Mouse (Mus musculus) myocyte (in vitro differentiated cells): ENCODE measurements around the gene Fut2. TPM values are rescaled to one million over a fixed set of nuclear protein-coding genes. Genes with fewer than 3 reads are reported as not detected.
A peak's percentile ranks its signal among the peaks of the same experiment; 100 is the strongest.

Experiments
- H3K27me3 ChIP-seq: one replicate; pipeline ENCODE4 v1.6.1; 2011; ENCODE audit not compliant: control insufficient read depth, insufficient read depth, insufficient read length
- H3K36me3 ChIP-seq: one replicate; pipeline ENCODE4 v1.6.1; 2011; ENCODE audit not compliant: control insufficient read depth, insufficient read depth
- H3K4me2 ChIP-seq: one replicate; pipeline ENCODE4 v1.6.1; 2011; ENCODE audit warnings: low read depth, control low read depth
- H3K4me3 ChIP-seq: one replicate; pipeline ENCODE4 v1.5.1; 2011; ENCODE audit warnings: mild to moderate bottlenecking, control low read depth, moderate library complexity
- H3K79me2 ChIP-seq: one replicate; pipeline ENCODE4 v1.6.1; 2011; ENCODE audit not compliant: control insufficient read depth, insufficient read depth
- H3ac ChIP-seq: one replicate; pipeline ENCODE4 v1.6.1; 2011; ENCODE audit not compliant: control insufficient read depth, insufficient read length
- CEBPB ChIP-seq: IDR thresholded peaks from 2 replicates; pipeline ENCODE4 v1.6.1; 2011; ENCODE audit warnings: mild to moderate bottlenecking, moderate library complexity; ENCODE audit not compliant: poor library complexity, insufficient read depth, severe bottlenecking
- E2F4 ChIP-seq: IDR thresholded peaks from one replicate; pipeline ENCODE4 v1.6.1; 2011; ENCODE audit warnings: mild to moderate bottlenecking, control low read depth, moderate library complexity; ENCODE audit not compliant: insufficient read depth
- MAX ChIP-seq: IDR thresholded peaks from one replicate; pipeline ENCODE4 v1.6.1; 2011; ENCODE audit warnings: low read depth, mild to moderate bottlenecking, control low read depth
- MYOD1 ChIP-seq, 3 experiments: IDR thresholded peaks; one replicate each; pipeline ENCODE4 v1.6.1; 2011; ENCODE audit warnings: control low read depth in 2 of 3, low read depth in 2 of 3, mild to moderate bottlenecking in 2 of 3, moderate library complexity in 1 of 3; ENCODE audit not compliant: insufficient read length in 2 of 3, control insufficient read depth in 1 of 3
- MYOG ChIP-seq, 3 experiments: IDR thresholded peaks; one replicate each; pipeline ENCODE4 v1.6.1; 2011; ENCODE audit warnings: control low read depth in 2 of 3, low read depth in 2 of 3, mild to moderate bottlenecking in 2 of 3; ENCODE audit not compliant: insufficient read length in 2 of 3, control insufficient read depth in 1 of 3, insufficient read depth in 1 of 3
- POLR2A ChIP-seq: IDR thresholded peaks from one replicate; pipeline ENCODE4 v1.6.1; 2011; ENCODE audit warnings: low read depth, mild to moderate bottlenecking, control low read depth, moderate library complexity; ENCODE audit not compliant: insufficient read length
- POLR2AphosphoS2 ChIP-seq: IDR thresholded peaks from one replicate; pipeline ENCODE4 v1.6.1; 2011; ENCODE audit warnings: low read depth, control low read depth; ENCODE audit not compliant: insufficient read length
- REST ChIP-seq: IDR thresholded peaks from one replicate; pipeline ENCODE4 v1.6.1; 2011; ENCODE audit warnings: mild to moderate bottlenecking, control low read depth, moderate library complexity; ENCODE audit not compliant: insufficient read depth, insufficient read length
- SRF ChIP-seq: IDR thresholded peaks from one replicate; pipeline ENCODE4 v1.6.1; 2011; ENCODE audit warnings: low read depth; ENCODE audit not compliant: control insufficient read depth, insufficient read length
- TCF12 ChIP-seq: IDR thresholded peaks from one replicate; pipeline ENCODE4 v1.6.1; 2011; ENCODE audit warnings: mild to moderate bottlenecking, control low read depth; ENCODE audit not compliant: poor library complexity, insufficient read depth, severe bottlenecking
- TCF3 ChIP-seq: IDR thresholded peaks from one replicate; pipeline ENCODE4 v1.6.1; 2011; ENCODE audit warnings: low read depth, control low read depth; ENCODE audit not compliant: insufficient read length
- USF1 ChIP-seq: IDR thresholded peaks from one replicate; pipeline ENCODE4 v1.6.1; 2011; ENCODE audit warnings: low read depth, mild to moderate bottlenecking, control low read depth, moderate library complexity
- polyA plus RNA-seq: library from polyadenylated mRNA; unstranded; fragments of >200 nt; fragmentation: generic; extraction: Trizol; gene quantifications from one replicate; pipeline ENCODE4 v1.2.1, GENCODE M21; 2012; ENCODE audit warnings: missing spikeins

Gene Fut2
- polyA plus RNA-seq, 1 experiment, result 0.41 TPM

DNA sequence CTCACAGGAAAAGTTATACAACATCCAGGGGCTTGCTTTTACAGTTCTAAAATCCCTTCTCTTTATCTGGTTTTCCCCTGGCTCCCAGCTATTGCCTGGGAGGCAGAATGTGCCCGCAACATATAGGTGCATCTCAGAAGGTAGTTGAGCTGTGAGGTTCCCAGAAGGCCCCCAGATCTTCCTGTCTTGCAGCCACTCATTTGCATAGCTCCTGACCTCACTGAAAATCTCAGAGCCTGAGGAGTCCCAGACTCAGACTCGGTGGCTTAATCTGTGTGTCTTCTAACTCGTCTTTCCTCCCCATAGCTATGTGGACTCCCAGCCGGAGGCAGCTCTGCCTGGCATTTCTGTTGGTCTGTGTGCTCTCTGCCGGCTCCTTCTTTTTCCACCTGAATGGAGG is 47.9 kb downstream of the Fut2 start:
- Histone ChIP-seq H3ac (no peak overlapping the region), H3K4me2 (no peak overlapping the region), H3K27me3 (no peaks in the 10 kb centered on the region), H3K79me2 (no peaks in the 10 kb centered on the region), H3K4me3 (no peak overlapping the region), H3K36me3 (no peaks in the 10 kb centered on the region)
- TF ChIP-seq USF1, result no peak
- no peak for TF ChIP-seq E2F4
- TF ChIP-seq POLR2A, result no peak
- no peak for TF ChIP-seq SRF
- TF ChIP-seq CEBPB, result no peak
- no peak for TF ChIP-seq POLR2AphosphoS2
- no peak for TF ChIP-seq REST
- TF ChIP-seq MYOG (IDR thresholded peaks at IDR 0.05; ENCODE audit: control insufficient read depth in 1 of 3, insufficient read depth in 1 of 3, insufficient read length in 2 of 3, low read depth in 2 of 3), result no peak
- no peak for TF ChIP-seq TCF12
- TF ChIP-seq TCF3, result no peak
- TF ChIP-seq MYOD1 (IDR thresholded peaks at IDR 0.05; ENCODE audit: control insufficient read depth in 1 of 3, insufficient read length in 2 of 3, low read depth in 2 of 3), result no peak
- TF ChIP-seq MAX, result no peak

DNA sequence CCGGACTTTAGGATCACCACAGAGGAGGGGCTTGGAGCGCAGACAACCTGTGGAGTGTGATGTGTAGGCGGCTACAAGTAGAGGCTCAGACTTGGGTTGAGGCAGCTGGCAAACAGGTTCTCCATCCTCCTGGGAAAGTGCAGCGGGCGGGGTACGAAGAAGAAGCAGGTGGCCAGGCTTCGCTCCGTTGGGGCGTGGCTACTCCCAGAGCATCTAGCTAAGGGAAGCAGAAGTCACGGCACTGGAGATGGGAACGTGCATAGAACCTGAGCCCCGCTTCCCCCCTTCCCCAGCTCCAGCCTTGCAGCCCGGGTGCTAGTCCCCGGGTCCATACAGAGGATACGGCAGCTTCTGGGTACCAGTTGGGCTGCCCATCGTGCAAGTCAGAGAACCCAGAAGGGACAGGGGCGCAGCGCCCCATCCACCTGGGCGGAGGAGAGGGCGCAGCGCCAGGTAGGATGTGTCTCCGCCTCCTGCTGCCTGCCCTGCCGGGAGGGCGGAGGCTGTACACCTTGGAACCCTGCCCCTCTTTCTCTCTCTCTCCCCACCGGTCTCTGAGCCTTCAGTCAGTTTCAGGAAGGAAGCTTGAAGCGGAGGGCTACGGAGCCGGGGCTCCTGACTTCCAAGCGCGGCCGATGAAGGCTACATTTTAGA is 49.0 kb downstream of the Fut2 start, which contains the start of gene Fut1:
Gene Fut1 (plus strand): TSS at position 248 of the 654 bp plus-strand sequence.
- Histone ChIP-seq H3K27me3 (no peaks in the 10 kb centered on the region), H3K4me3 (no peak within 1 kb of the TSS), H3ac (no peak within 1 kb of the TSS), H3K4me2 (peak within 1 kb of the TSS; percentile 63), H3K36me3 (no peaks in the 10 kb centered on the region), H3K79me2 (no peaks in the 10 kb centered on the region)
- TF ChIP-seq TCF12 (no peak), REST (no peak), POLR2A (no peak), MYOD1 (IDR thresholded peaks at IDR 0.05; ENCODE audit: control insufficient read depth in 1 of 3, insufficient read length in 2 of 3, low read depth in 2 of 3) (peak in 2 of 3 experiments; percentile 54 to 80), POLR2AphosphoS2 (no peak), MYOG (IDR thresholded peaks at IDR 0.05; ENCODE audit: control insufficient read depth in 1 of 3, insufficient read depth in 1 of 3, insufficient read length in 2 of 3, low read depth in 2 of 3) (peak in 1 of 3 experiments; percentile 79), USF1 (no peak), MAX (no peak), E2F4 (no peak), CEBPB (no peak), TCF3 (no peak), SRF (no peak)

DNA sequence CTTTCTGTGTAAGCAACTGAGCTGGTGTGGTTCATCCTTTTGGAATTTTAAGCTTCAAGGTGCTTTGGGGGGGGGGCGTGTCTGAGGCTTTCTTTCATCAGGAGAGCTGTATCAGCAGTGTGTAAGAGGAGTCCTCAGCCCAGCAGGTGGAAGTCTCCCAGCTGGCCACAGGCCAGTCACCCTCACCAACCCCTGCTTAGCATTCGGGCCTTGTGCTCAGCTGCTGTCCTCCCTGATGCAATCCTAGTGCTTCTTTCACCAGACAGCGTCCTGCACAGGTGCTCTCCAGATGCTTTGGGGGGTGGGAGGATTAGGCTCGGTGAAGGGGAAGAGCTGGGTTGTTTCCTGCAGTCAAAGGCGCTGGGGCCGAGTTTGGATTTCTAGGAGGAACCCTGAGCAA is 49.9 kb downstream of the Fut2 start:
- Histone ChIP-seq H3K79me2 (no peaks in the 10 kb centered on the region), H3ac (no peak overlapping the region), H3K4me2 (peak overlapping the region; percentile 63), H3K4me3 (no peak overlapping the region), H3K36me3 (no peaks in the 10 kb centered on the region), H3K27me3 (no peaks in the 10 kb centered on the region)
- TF ChIP-seq MAX (no peak), MYOD1 (IDR thresholded peaks at IDR 0.05; ENCODE audit: control insufficient read depth in 1 of 3, insufficient read length in 2 of 3, low read depth in 2 of 3) (peak; percentile 9 to 95 (median 87)), MYOG (IDR thresholded peaks at IDR 0.05; ENCODE audit: control insufficient read depth in 1 of 3, insufficient read depth in 1 of 3, insufficient read length in 2 of 3, low read depth in 2 of 3) (peak; percentile 74 to 97 (median 88)), SRF (no peak), TCF12 (peak; percentile 75), USF1 (no peak), CEBPB (peak; percentile 80; the same call in 1 of the 2 replicates), TCF3 (peak; percentile 46)

DNA sequence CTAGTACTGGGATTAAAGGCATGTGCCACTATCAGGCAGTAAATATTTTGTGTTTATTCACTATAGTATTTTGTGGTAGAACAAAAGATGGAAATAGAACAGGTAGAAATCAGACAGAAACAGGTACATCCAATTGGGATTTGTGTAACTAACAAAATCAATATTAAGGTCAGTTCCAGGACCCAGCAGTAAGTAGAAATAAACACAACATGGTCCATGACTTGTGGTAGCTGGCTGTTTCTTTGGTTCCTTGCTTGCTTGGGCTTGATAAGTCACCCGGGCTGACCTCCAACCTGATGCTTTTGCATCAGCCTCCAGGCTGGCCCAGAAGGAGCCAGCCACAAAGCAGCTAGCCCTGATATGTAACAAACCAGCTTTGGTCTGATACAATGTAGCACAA is 56.7 kb downstream of the Fut2 start:
- no peak overlapping the region for H3K4me3 ChIP-seq
- no peaks in the 10 kb centered on the region for H3K79me2 ChIP-seq
- TF ChIP-seq MYOG (IDR thresholded peaks at IDR 0.05; ENCODE audit: control insufficient read depth in 1 of 3, insufficient read depth in 1 of 3, insufficient read length in 2 of 3, low read depth in 2 of 3) (no peak), CEBPB (no peak), POLR2A (no peak), MYOD1 (IDR thresholded peaks at IDR 0.05; ENCODE audit: control insufficient read depth in 1 of 3, insufficient read length in 2 of 3, low read depth in 2 of 3) (no peak), REST (no peak), MAX (no peak), USF1 (no peak), TCF12 (no peak), E2F4 (no peak), SRF (no peak), TCF3 (no peak), POLR2AphosphoS2 (no peak)
- H3K4me2 ChIP-seq, result no peak overlapping the region
- no peaks in the 10 kb centered on the region for H3K27me3 ChIP-seq
- no peaks in the 10 kb centered on the region for H3K36me3 ChIP-seq
- no peak overlapping the region for H3ac ChIP-seq
